In genomic region chr11:118346395-118347096, GRCm38 (mm10) we compare ENCODE assay signal across 14 mouse cellular contexts. TPM values are rescaled to one million over a fixed set of nuclear protein-coding genes. Genes with fewer than 3 reads are reported as not detected.
DNase-seq lines count a peak whose midpoint lies in the region; ATAC-seq and TF ChIP-seq lines count a peak whose summit lies in the region.
"Had no signal": no experiment of that assay in that cellular context is flagged by ENCODE, and none has a peak within 500 bp of the region (broad histone marks: within the 10 kb centered on the region; RNA-seq: fewer than 3 reads in every experiment).

No protein-coding gene starts in this region.

- H3K36me3 ChIP-seq in hindbrain, postnatal 0 days (ENCODE audit: insufficient read depth, low read length), result no peaks in the 10 kb centered on the region
- no peaks in the 10 kb centered on the region for H3K36me3 ChIP-seq in hindbrain, embryonic 14.5 days (replicated peaks; ENCODE audit: control insufficient read depth, insufficient read depth)
- H3K36me3 ChIP-seq in myocyte (ENCODE audit: control insufficient read depth, insufficient read depth), result no peaks in the 10 kb centered on the region

- no peak overlapping the region for H3K9ac ChIP-seq in hindbrain, postnatal 0 days (replicated peaks; ENCODE audit: low read length)
- H3K9ac ChIP-seq in hindbrain, embryonic 14.5 days, result no peak overlapping the region
- H3K9ac ChIP-seq: embryonic facial prominence, embryonic 12.5 days; limb, embryonic 13.5 days had no signal

- peaks cover 95% of the 10 kb centered on the region for H3K79me2 ChIP-seq in myocyte (ENCODE audit: control insufficient read depth, insufficient read depth)

- peak overlapping the region; percentile 41; the same call in 1 of the 2 replicates for H3K27ac ChIP-seq in hindbrain, postnatal 0 days
- H3K27ac ChIP-seq in hindbrain, embryonic 14.5 days, result no peak overlapping the region
- H3K27ac ChIP-seq: embryonic facial prominence, embryonic 12.5 days had no signal

- H3ac ChIP-seq in myocyte (ENCODE audit: control insufficient read depth, insufficient read length), result no peak overlapping the region

- H3K27me3 ChIP-seq in hindbrain, postnatal 0 days (ENCODE audit: insufficient read depth, low read length), result no peaks in the 10 kb centered on the region
- H3K27me3 ChIP-seq in hindbrain, embryonic 14.5 days (ENCODE audit: control insufficient read depth, insufficient read depth, low read length), result no peaks in the 10 kb centered on the region
- H3K27me3 ChIP-seq in myocyte (ENCODE audit: control insufficient read depth, insufficient read depth, insufficient read length), result no peaks in the 10 kb centered on the region
- H3K27me3 ChIP-seq: embryonic facial prominence, embryonic 12.5 days; limb, embryonic 13.5 days had no signal

- H3K9me3 ChIP-seq in hindbrain, postnatal 0 days (ENCODE audit: low read length), result no peaks in the 10 kb centered on the region
- H3K9me3 ChIP-seq in hindbrain, embryonic 14.5 days (ENCODE audit: control insufficient read depth, low read length), result no peaks in the 10 kb centered on the region
- H3K9me3 ChIP-seq: embryonic facial prominence, embryonic 12.5 days; limb, embryonic 13.5 days had no signal

- no peak for ATAC-seq in hindbrain, postnatal 0 days
- no peak for ATAC-seq in hindbrain, embryonic 14.5 days (ENCODE audit: low FRiP score)

- 68% methylated on average over 8 of the region's 8 CpGs for WGBS in hindbrain, postnatal 0 days
- 81% methylated on average over 8 of the region's 8 CpGs for WGBS in hindbrain, embryonic 14.5 days

- no peak overlapping the region for H3K4me2 ChIP-seq in hindbrain, postnatal 0 days (ENCODE audit: low read depth, low read length)
- H3K4me2 ChIP-seq in hindbrain, embryonic 14.5 days (replicated peaks), result no peak overlapping the region
- H3K4me2 ChIP-seq in myocyte (ENCODE audit: low read depth), result peak overlapping the region; percentile 7
- H3K4me2 ChIP-seq: embryonic facial prominence, embryonic 12.5 days had no signal

- DNase-seq in cerebellum, postnatal 10 days, result peak; percentile 52 to 60
- no peak for DNase-seq in cerebellum, adult 8-10 months
- no peak for DNase-seq in hindbrain, postnatal 0 days (ENCODE audit: low spot score)
- no peak for DNase-seq in hindbrain, embryonic 14.5 days (ENCODE audit: low spot score)
- DNase-seq in thymus, postnatal 0 days (ENCODE audit: low spot score), result peak; percentile 34
- no peak for DNase-seq in thymus, postnatal 25 days
- DNase-seq in spleen, postnatal 10 days (ENCODE audit: low spot score in 2 of 2), result no peak
- DNase-seq: kidney, adult 18-20 months; lung, adult 2 months; thymus, adult 18-20 months had no signal

- TF ChIP-seq CTCF in hindbrain, postnatal 0 days (IDR thresholded peaks at IDR 0.05; ENCODE audit: low read depth), result peak; percentile 25; the same call in 1 of the 2 replicates

- TF ChIP-seq POLR2A in myocyte (IDR thresholded peaks at IDR 0.05; ENCODE audit: insufficient read length, low read depth), result no peak

- peaks cover 29% of the 10 kb centered on the region for H3K4me1 ChIP-seq in hindbrain, postnatal 0 days (ENCODE audit: insufficient read depth, low read length)
- peaks cover 23% of the 10 kb centered on the region for H3K4me1 ChIP-seq in hindbrain, embryonic 14.5 days (replicated peaks; ENCODE audit: control insufficient read depth, insufficient read depth, low read length)

- no peak overlapping the region for H3K4me3 ChIP-seq in hindbrain, postnatal 0 days (ENCODE audit: low read length)
- no peak overlapping the region for H3K4me3 ChIP-seq in hindbrain, embryonic 14.5 days (replicated peaks; ENCODE audit: low read length)
- H3K4me3 ChIP-seq in myocyte, result no peak overlapping the region
- H3K4me3 ChIP-seq: embryonic facial prominence, embryonic 12.5 days; limb, embryonic 13.5 days had no signal

TF ChIP-seq in myocyte, 11 proteins besides CTCF, POLR2A, EP300 and RAD21:
- TF ChIP-seq REST (IDR thresholded peaks at IDR 0.05; ENCODE audit: insufficient read depth, insufficient read length) (no peak), USF1 (IDR thresholded peaks at IDR 0.05; ENCODE audit: low read depth) (peak; percentile 71)

RNA-seq across cellular contexts. Expression of gene Cep295nl, which starts 4.2 kb away (rescaled TPM):
- total RNA-seq in hindbrain, postnatal 0 days (2014; rRNA removed), result 0.31 and 1.2 TPM in 2 replicates
- 0.20 and 0.47 TPM in 2 replicates for polyA plus RNA-seq in hindbrain, postnatal 0 days (2015; fragmentation: Nextera tagmentation; extraction: Ambion mirVana)
- polyA plus RNA-seq in hindbrain, embryonic 14.5 days (2014; fragmentation: Nextera tagmentation; extraction: Ambion mirVana), result 0.17 TPM in 1 of 2 replicates, not detected in the other
- polyA plus RNA-seq in thymus, postnatal 0 days (2015; fragmentation: Nextera tagmentation; extraction: Ambion mirVana), result 0.21 and 0.30 TPM in 2 replicates
- polyA plus RNA-seq in myocyte (2012; fragmentation: generic; extraction: Trizol), result 0.60 TPM
- total RNA-seq: megakaryocyte progenitor cell, adult 5-6 weeks had no signal

RNA-seq across cellular contexts. Expression of gene Timp2, which starts 9.0 kb away (rescaled TPM):
- 164 and 170 TPM in 2 replicates for total RNA-seq in hindbrain, postnatal 0 days (2014; rRNA removed)
- polyA plus RNA-seq in hindbrain, postnatal 0 days (2015; fragmentation: Nextera tagmentation; extraction: Ambion mirVana), result 102 and 118 TPM in 2 replicates
- 94.3 and 114 TPM in 2 replicates for polyA plus RNA-seq in hindbrain, embryonic 14.5 days (2014; fragmentation: Nextera tagmentation; extraction: Ambion mirVana)
- 45.1 and 45.2 TPM in 2 replicates for polyA plus RNA-seq in thymus, postnatal 0 days (2015; fragmentation: Nextera tagmentation; extraction: Ambion mirVana)
- polyA plus RNA-seq in myocyte (2012; fragmentation: generic; extraction: Trizol), result 321 TPM

RNA-seq across cellular contexts. Expression of gene Lgals3bp, which starts 55.3 kb away (rescaled TPM):
- total RNA-seq in hindbrain, postnatal 0 days (2014; rRNA removed), result 25.5 and 30.6 TPM in 2 replicates
- 15.4 and 18.5 TPM in 2 replicates for polyA plus RNA-seq in hindbrain, postnatal 0 days (2015; fragmentation: Nextera tagmentation; extraction: Ambion mirVana)
- polyA plus RNA-seq in hindbrain, embryonic 14.5 days (2014; fragmentation: Nextera tagmentation; extraction: Ambion mirVana), result 4.0 and 4.7 TPM in 2 replicates
- polyA plus RNA-seq in thymus, postnatal 0 days (2015; fragmentation: Nextera tagmentation; extraction: Ambion mirVana), result 100.0 and 116 TPM in 2 replicates
- 16.4 TPM for polyA plus RNA-seq in myocyte (2012; fragmentation: generic; extraction: Trizol)

RNA-seq across cellular contexts. Expression of gene Usp36, which starts 56.5 kb away (rescaled TPM):
- total RNA-seq in hindbrain, postnatal 0 days (2014; rRNA removed), result 19.7 and 20.6 TPM in 2 replicates
- polyA plus RNA-seq in hindbrain, postnatal 0 days (2015; fragmentation: Nextera tagmentation; extraction: Ambion mirVana), result 12.6 and 12.8 TPM in 2 replicates
- 11.9 and 13.6 TPM in 2 replicates for polyA plus RNA-seq in hindbrain, embryonic 14.5 days (2014; fragmentation: Nextera tagmentation; extraction: Ambion mirVana)
- 13.0 and 15.2 TPM in 2 replicates for polyA plus RNA-seq in thymus, postnatal 0 days (2015; fragmentation: Nextera tagmentation; extraction: Ambion mirVana)
- 19.5 TPM for polyA plus RNA-seq in myocyte (2012; fragmentation: generic; extraction: Trizol)

Comparison
In these comparisons a context has a peak if more than half of its experiments do, and no peak if none do; other contexts are left out.
1. DNase-seq: peak in cerebellum, postnatal 10 days (2 of 2) and thymus, postnatal 0 days (single experiment); none in cerebellum, adult 8-10 months (single experiment), hindbrain, postnatal 0 days (single experiment), hindbrain, embryonic 14.5 days (single experiment), thymus, postnatal 25 days (single experiment) and spleen, postnatal 10 days (0 of 2).